Mouse (Mus musculus): ENCODE data around the gene Nfkbil1. TPM values are rescaled to one million over a fixed set of nuclear protein-coding genes. Genes with fewer than 3 reads are reported as not detected.

The Nfkbil1 gene
- polyA plus RNA-seq, 1 experiment from 2014 or later, result 14.5 TPM

- H3K4me3 ChIP-seq (replicated peaks; ENCODE audit: low read depth, low read length), result peak overlapping the region; percentile 43
- WGBS, result 1% methylated on average over 66 of the region's 66 CpGs
- peak overlapping the region; percentile 56 for H3K9ac ChIP-seq (ENCODE audit: low read depth, low read length)
- H3K36me3 ChIP-seq (ENCODE audit: insufficient read depth, low read length), result no peaks in the 10 kb centered on the region
- peak overlapping the region; percentile 91 for H3K4me2 ChIP-seq (ENCODE audit: low read length)
- no peaks in the 10 kb centered on the region for H3K9me3 ChIP-seq (replicated peaks; ENCODE audit: low read length)
- H3K27ac ChIP-seq, result no peak overlapping the region
- H3K4me1 ChIP-seq (replicated peaks; ENCODE audit: insufficient read depth, low read length), result peaks cover 3% of the 10 kb centered on the region; the same call in 1 of the 2 replicates
- TF ChIP-seq CTCF (IDR thresholded peaks at IDR 0.05; ENCODE audit: low read depth), result peak; percentile 87
- ATAC-seq (replicated peaks; ENCODE audit: low FRiP score, low read depth), result peak; percentile 74
- peak; percentile 77 for DNase-seq (ENCODE audit: low spot score)
- H3K27me3 ChIP-seq (ENCODE audit: insufficient read depth, low read length), result peaks cover 7% of the 10 kb centered on the region; the same call in 1 of the 2 replicates
These were observed 39.8 kb downstream of the Nfkbil1 start for GRCm38 (mm10) chr17:35195631-35196320.

GRCm38 (mm10) chr17:35194844-35195630 is 40.6 kb downstream of the Nfkbil1 start:
- Histone ChIP-seq H3K9ac (ENCODE audit: low read depth, low read length) (0 out of 2 replicates have a peak overlapping the region, but pooled peaks have one; percentile 10), H3K4me1 (replicated peaks; ENCODE audit: insufficient read depth, low read length) (peaks cover 3% of the 10 kb centered on the region; the same call in 1 of the 2 replicates), H3K27ac (no peak overlapping the region), H3K9me3 (replicated peaks; ENCODE audit: low read length) (no peaks in the 10 kb centered on the region), H3K36me3 (ENCODE audit: insufficient read depth, low read length) (no peaks in the 10 kb centered on the region), H3K4me3 (replicated peaks; ENCODE audit: low read depth, low read length) (peak overlapping the region; percentile 43), H3K4me2 (ENCODE audit: low read length) (peak overlapping the region; percentile 91), H3K27me3 (ENCODE audit: insufficient read depth, low read length) (peaks cover 7% of the 10 kb centered on the region; the same call in 1 of the 2 replicates)
- no peak for TF ChIP-seq CTCF (IDR thresholded peaks at IDR 0.05; ENCODE audit: low read depth)
- ATAC-seq (replicated peaks; ENCODE audit: low FRiP score, low read depth) (no peak), DNase-seq (ENCODE audit: low spot score) (no peak)
- 38% methylated on average over 19 of the region's 19 CpGs for WGBS

DNA sequence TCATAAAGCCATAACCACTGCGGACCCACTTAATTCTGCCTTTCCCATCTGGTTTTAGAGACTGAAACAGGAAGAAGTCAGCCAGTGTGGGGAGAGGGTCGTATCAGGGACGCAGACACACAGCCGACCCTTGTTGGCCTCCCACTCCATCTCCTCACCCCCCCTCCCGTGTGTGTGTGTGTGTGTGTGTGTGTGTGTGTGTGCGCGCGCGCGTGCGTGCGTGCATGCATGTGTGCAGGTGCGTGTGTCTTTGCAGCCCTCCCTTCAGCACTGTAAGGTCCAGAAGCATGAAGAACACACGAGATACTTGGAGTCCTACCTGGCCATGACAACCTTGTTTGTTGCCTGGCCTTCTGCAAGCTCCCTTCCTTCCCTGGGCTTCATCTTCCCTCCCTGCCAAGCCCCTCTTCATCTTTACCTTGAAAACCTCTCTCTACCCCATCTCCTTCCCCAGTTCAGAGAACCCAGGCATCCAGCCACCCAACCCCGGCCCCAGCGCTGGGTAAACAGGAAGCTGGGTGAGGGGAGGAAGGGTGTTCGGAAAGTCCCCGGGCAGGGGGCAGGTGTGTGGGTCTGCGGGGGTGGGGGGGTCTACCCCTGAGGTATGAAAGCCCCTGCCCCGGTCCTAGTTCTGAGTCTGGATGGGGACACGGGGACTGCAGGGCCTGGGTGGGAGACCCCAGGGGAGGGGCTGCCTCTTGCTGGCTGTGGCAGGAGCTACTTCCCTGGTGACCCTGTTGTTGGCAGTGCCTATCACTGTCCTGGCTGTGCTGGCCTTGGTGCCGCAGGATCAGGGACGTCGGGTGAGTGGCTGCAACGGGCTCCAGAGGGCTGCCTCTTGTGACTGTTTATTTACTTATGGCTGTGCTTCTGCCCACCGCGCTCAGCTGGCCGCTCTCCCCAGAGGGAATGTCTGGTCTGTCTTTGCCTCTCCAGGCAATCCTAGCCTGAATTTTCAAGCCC is 41.4 kb downstream of the Nfkbil1 start, which contains the start of gene Ltb:
Gene Ltb (plus strand): TSS at position 559 of the 963 bp plus-strand sequence.
- H3K4me3 ChIP-seq (replicated peaks; ENCODE audit: low read depth, low read length), result peak within 1 kb of the TSS; percentile 43; the same call in 1 of the 2 replicates
- peak within 1 kb of the TSS; percentile 91 for H3K4me2 ChIP-seq (ENCODE audit: low read length)
- no peaks in the 10 kb centered on the region for H3K9me3 ChIP-seq (replicated peaks; ENCODE audit: low read length)
- H3K27me3 ChIP-seq (ENCODE audit: insufficient read depth, low read length), result peaks cover 7% of the 10 kb centered on the region; the same call in 1 of the 2 replicates
- no peak within 1 kb of the TSS for H3K27ac ChIP-seq
- DNase-seq (ENCODE audit: low spot score), result no peak
- 0 out of 2 replicates have a peak within 1 kb of the TSS, but pooled peaks have one; percentile 10 for H3K9ac ChIP-seq (ENCODE audit: low read depth, low read length)
- H3K4me1 ChIP-seq (replicated peaks; ENCODE audit: insufficient read depth, low read length), result peaks cover 3% of the 10 kb centered on the region; the same call in 1 of the 2 replicates
- WGBS, result 59% methylated on average over 28 of the region's 28 CpGs
- no peaks in the 10 kb centered on the region for H3K36me3 ChIP-seq (ENCODE audit: insufficient read depth, low read length)
- 0 out of 2 replicates have a peak, but pooled peaks have one; percentile 11 for ATAC-seq (replicated peaks; ENCODE audit: low FRiP score, low read depth)
- no peak for TF ChIP-seq CTCF (IDR thresholded peaks at IDR 0.05; ENCODE audit: low read depth)

GRCm38 (mm10) chr17:35192924-35193323 is 42.7 kb downstream of the Nfkbil1 start:
- Histone ChIP-seq H3K27ac (no peak overlapping the region), H3K4me3 (replicated peaks; ENCODE audit: low read depth, low read length) (no peak overlapping the region), H3K9ac (ENCODE audit: low read depth, low read length) (no peak overlapping the region), H3K9me3 (replicated peaks; ENCODE audit: low read length) (no peaks in the 10 kb centered on the region), H3K4me2 (ENCODE audit: low read length) (no peak overlapping the region), H3K36me3 (ENCODE audit: insufficient read depth, low read length) (no peaks in the 10 kb centered on the region), H3K4me1 (replicated peaks; ENCODE audit: insufficient read depth, low read length) (peaks cover 3% of the 10 kb centered on the region; the same call in 1 of the 2 replicates), H3K27me3 (ENCODE audit: insufficient read depth, low read length) (peaks cover 7% of the 10 kb centered on the region; the same call in 1 of the 2 replicates)
- WGBS, result 80% methylated on average over 5 of the region's 5 CpGs
- no peak for TF ChIP-seq CTCF (IDR thresholded peaks at IDR 0.05; ENCODE audit: low read depth)
- DNase-seq (ENCODE audit: low spot score) (no peak), ATAC-seq (replicated peaks; ENCODE audit: low FRiP score, low read depth) (no peak)

- no peak for ATAC-seq (replicated peaks; ENCODE audit: low FRiP score, low read depth)
- TF ChIP-seq CTCF (IDR thresholded peaks at IDR 0.05; ENCODE audit: low read depth), result 0 out of 2 replicates have a peak, but pooled peaks have one; percentile 10
- peaks cover 3% of the 10 kb centered on the region; the same call in 1 of the 2 replicates for H3K4me1 ChIP-seq (replicated peaks; ENCODE audit: insufficient read depth, low read length)
- H3K27me3 ChIP-seq (ENCODE audit: insufficient read depth, low read length), result peaks cover 7% of the 10 kb centered on the region; the same call in 1 of the 2 replicates
- H3K4me3 ChIP-seq (replicated peaks; ENCODE audit: low read depth, low read length), result no peak overlapping the region
- no peak overlapping the region for H3K4me2 ChIP-seq (ENCODE audit: low read length)
- no peaks in the 10 kb centered on the region for H3K36me3 ChIP-seq (ENCODE audit: insufficient read depth, low read length)
- 64% methylated on average over 2 of the region's 2 CpGs for WGBS
- no peak overlapping the region for H3K27ac ChIP-seq
- no peak for DNase-seq (ENCODE audit: low spot score)
- H3K9ac ChIP-seq (ENCODE audit: low read depth, low read length), result no peak overlapping the region
- no peaks in the 10 kb centered on the region for H3K9me3 ChIP-seq (replicated peaks; ENCODE audit: low read length)
These were observed 43.9 kb downstream of the Nfkbil1 start for GRCm38 (mm10) chr17:35191723-35192122.
